Mouse (Mus musculus): ENCODE measurements at regions not wholly inside any gene's neighbourhood (a gene's known extent, or its start where the extent isn't known, plus 50 kb on each side); places are given as distances from the start of the nearest gene placed in this dataset.

DNA sequence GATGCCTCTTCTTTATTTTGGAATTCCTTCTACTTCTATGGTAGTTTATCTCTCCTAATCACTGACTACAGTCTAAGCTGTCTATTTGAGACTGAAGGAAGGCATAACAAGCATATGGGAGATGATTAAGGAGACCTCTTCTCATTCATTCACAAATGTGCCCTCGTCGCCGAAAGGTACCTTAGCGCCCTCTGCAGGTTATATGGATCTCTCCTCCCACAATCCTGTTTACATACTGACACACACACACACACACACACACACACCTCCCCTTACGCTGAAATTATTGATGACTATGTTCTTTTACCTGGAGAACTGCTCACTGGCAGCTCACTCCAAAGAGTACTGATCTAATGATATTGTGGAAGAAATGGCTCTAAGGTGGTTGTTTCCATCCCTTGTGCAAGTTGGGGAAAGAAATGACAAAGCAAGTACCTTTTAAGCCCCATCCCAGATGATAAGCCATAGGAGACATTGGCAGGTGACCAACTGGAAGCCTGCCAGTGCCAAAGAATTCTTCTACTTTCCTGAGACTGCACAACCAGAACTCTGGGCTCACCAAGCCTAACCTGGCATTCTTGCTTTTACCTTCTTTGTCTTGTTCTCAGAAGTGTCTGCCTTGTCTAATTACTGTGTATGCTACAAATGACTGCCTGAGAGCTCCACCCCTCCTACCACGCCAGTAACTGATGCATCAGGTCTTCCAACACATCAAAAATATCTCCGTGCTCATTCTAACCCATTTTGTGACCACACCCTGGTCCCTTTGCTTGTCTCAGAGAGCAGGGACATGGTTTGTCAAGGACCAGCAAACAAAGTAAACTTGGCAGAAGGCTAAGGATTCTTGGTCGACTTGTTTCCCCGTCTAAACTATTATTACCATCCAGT lies 227.8 kb upstream of the Adgrl2 start:
- DNase-seq = no peak

GRCm38 (mm10) chr3:149216759-149217400 lies 226.5 kb upstream of the Adgrl2 start:
- DNase-seq = no peak

- DNase-seq = no peak
Measured at GRCm38 (mm10) chr3:149215691-149216090, 225.3 kb upstream of the Adgrl2 start.

DNA sequence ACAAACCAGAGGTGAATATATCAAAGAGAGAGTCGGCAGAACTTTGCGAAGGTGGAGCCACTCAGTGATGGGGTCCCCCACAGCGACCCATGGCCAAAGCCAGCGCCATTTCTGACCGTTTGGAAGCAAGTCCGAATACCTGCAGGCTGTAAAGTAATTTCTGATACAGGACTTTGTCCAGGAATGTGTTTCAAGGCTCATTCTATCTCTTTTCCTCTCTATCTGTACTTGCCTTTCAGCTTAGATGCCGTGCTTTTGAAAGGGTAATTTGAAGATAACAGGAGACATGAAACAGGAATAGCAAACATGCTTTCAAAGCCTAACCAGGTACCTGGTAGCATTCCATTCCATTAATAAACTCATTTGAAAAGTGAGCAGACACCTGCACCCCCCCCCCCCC lies 221.6 kb upstream of the Adgrl2 start:
- no peak for DNase-seq

DNA sequence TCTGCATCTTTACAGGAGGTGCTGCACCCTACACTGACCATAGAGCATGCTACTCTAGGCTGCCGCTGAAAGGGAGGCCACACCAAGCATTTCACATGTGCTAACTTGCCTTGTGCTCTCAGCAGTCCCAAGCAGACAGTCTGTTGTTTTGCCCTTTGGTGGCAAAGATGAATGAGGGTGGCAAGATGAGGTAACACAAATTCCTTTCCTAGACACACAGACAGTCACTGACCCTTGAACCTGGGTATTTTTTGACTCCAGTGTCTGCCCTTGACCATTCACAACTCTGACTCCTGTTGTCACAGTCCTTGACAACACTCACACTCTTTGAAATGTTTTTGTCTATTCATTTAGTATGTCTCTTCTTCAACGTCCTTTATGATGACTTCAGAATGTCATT lies 218.9 kb upstream of the Adgrl2 start:
- DNase-seq = no peak

DNA sequence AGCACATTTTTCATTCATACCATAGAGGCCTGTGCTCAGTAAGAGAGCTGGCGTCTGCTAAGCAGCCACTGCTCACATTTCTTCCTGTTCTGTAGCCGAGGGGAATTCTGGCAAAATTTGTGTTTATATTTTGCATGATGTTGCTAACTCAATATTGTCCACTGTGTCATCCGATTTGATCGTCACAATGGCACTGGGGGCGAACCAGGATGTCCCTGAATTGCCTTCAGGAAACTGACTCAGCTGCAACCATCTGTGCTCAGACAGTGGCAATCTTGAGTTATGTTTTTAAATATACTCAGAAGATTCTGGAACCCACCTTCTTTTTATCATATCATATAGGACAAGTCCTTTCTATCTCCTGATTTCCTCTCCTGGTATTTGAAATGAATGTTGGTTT lies 213.1 kb upstream of the Adgrl2 start:
- no peak for DNase-seq

DNA sequence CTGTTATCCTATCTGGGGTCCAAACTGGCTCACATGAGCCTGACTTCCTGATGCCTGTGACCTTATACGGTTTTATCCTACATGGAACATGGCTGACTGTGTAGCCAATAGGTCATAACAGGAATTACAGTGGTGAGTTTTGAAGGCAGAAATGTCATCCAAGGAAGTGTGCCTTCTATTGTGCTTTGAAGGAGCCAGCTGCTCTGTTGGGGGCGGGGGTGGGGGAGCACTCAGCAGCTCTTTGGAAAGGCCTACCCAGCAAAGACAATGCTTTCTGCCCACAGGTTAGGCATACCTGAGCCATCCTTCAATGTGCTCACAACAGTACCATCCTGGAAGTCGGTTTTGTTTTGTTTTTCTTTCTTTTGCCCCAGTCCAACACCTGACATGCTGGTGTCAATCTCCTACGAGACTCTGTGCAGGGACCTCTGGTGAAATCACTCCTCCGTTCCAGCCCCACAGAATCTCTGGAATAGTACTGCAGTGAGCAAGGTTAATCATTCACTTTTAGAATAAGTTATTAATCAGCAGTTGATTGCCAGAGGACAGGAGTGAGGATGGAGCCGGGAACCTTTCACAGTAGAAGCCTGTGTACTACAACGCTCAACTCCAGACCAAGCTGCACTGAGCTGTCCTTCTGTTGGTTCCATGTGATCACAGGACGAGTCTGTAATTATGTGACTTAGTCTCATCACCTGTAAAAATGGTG lies 206.3 kb upstream of the Adgrl2 start:
- DNase-seq = no peak

- DNase-seq = no peak
Measured at GRCm38 (mm10) chr3:149190856-149191576, 200.7 kb upstream of the Adgrl2 start.

GRCm38 (mm10) chr3:149184136-149184551 lies 193.8 kb upstream of the Adgrl2 start:
- peak; percentile 78 for DNase-seq

DNA sequence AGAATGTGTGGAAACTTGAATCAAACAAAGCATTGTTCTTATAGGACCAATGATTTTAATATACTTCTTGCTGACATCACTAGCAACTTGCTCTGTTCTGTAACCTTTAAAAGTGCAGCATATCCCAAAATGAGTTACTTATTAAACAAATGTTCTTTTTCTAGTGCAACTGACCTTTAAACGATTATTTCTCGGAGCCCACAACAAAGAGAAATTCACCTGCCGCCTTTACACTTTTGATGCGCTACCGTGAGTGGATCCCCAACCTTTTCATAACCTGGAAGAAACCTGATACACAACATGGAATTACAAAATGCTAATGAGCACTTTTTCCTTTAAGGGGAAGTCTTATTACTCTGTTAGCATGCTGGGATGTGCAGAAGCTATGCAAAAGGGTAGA lies 191.7 kb upstream of the Adgrl2 start:
- no peak for DNase-seq

GRCm38 (mm10) chr3:149180129-149180528 lies 189.8 kb upstream of the Adgrl2 start:
- no peak for DNase-seq

DNA sequence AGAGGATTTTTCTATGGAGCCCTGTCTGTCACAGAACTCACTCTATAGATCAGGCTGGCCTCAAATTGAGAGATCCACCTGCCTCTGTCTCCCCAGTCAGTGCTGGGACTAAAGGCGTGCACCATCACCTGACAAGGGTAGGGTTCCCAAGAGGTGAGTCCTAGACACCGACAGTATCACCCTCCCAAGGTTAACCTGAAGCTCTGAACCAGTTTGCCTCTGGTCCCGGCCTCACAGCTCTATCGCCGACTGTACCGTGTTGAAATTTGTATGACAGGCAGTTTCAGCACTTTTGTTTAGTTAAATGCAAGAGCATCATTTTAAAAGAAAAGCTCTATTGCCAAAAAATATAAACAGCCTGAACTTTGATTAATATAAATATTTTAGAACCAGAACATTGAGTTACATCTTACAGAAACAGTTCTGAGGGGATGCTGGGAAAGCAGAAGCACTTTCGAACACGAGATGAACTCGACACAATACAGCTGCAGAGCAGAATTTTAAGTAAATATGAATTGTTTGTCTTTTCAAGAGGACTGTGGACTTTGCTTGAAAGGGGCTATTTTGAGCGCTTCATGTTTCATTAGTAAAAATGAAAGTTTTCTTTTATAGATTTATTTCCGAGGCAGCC lies 189.2 kb upstream of the Adgrl2 start:
- no peak for DNase-seq

- no peak for DNase-seq
Measured at GRCm38 (mm10) chr3:149178891-149179290, 188.5 kb upstream of the Adgrl2 start.

- DNase-seq = peak; percentile 67
Measured at GRCm38 (mm10) chr3:149174689-149175390, 184.5 kb upstream of the Adgrl2 start.

GRCm38 (mm10) chr3:149173537-149173936 lies 183.2 kb upstream of the Adgrl2 start:
- no peak for DNase-seq

GRCm38 (mm10) chr3:149171766-149172165 lies 181.4 kb upstream of the Adgrl2 start:
- DNase-seq = no peak

DNA sequence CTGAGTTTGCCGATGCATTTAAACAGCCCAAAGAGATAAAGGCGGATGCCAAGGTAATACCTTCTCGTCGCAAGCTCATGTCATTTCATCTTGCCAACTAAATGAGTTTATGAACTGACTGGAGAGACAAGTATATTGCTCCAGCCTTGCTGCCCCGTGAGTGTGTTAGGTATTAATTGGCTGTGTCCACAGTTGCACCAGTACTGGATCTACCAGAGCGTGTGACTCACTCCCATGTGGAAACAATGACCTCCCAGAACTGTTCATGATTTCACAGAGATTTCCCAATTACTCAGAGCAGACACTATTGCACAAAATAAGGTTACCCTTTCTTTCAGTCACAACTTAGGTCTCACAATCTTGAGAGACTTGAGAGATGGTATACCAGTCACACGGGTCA lies 179.8 kb upstream of the Adgrl2 start:
- DNase-seq = no peak

GRCm38 (mm10) chr3:149169442-149169841 lies 179.1 kb upstream of the Adgrl2 start:
- no peak for DNase-seq

DNA sequence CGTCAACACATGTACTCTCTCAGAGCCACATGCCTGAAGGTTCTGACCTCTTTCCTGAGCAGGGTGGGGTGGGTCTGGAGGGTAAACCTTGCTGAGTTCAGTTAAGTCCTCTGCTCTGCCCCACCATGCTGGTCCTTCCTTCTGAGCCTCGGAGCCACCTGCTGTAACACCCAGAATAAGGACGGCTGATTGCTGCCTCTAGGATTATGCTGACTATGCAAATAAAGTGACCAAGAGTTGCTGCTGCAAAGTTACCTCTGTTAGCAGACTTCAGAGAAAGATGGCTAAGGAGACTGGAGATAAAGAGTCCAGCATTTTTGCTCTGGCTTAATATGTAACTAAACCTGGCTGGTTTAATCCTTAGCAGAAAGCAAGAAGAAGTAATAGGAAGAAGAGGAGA lies 177.6 kb upstream of the Adgrl2 start:
- no peak for DNase-seq

DNA sequence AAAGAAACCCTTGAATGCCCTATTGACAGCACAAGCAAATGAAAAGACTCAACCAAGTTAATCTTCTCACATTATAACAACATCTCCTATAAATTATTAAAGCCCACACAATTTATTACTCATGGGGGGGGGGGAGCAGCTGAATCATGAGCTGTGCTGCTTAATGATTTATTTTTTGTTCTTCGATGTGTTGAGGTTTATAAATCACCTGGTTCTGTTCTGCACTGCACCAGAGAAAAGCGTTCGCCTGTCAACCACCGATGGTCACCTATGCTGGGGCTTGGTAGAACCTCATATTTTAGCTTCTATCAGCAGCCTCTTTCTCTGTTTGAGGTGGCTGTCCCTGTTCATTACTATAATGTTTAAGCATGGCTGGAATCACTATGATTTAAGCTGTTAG lies 174.4 kb upstream of the Adgrl2 start:
- DNase-seq = no peak

- DNase-seq = no peak
Measured at GRCm38 (mm10) chr3:149163591-149163990, 173.2 kb upstream of the Adgrl2 start.

DNA sequence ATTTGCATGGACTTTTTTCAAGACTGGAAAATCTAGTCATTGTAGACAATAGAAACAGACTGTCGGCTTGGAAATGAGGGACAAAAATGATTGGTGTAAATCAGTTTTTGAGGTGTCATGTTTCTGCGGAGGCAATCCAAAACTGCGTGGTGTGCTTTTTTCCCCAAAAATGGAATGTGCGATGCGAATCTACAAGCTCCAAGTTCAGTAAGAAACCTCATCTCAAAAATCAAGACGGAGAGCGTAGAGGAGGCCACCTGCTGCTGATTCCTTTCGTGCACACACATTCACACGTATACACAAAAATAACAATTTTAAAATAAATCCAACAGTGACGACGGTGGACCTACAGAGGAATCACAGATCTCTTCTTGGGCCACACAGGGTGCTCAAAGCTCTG lies 170.5 kb upstream of the Adgrl2 start:
- no peak for DNase-seq
